ENCODE assay signal across 27 mouse cellular contexts in the genomic region with DNA sequence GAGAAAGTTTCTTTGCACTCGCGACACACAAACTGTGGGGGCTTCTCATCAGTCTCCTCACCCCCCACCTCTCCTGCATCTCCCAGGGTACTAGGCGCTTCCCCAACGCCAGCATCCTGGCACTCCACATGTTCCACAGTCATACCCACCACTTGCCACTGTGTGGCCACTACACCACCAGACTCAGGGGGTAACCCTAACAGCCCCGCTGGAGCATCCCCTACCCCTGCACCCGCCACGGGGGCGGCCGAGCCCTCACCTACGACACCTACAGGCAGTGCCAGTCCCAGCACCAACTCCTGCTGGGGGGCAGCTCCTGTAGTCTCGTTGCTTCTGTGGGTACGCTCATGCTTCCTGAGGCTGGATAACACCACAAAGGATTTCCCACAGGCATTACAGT. TPM values are rescaled to one million over a fixed set of nuclear protein-coding genes. Genes with fewer than 3 reads are reported as not detected.
DNase-seq lines count a peak whose midpoint lies in the region; ATAC-seq and TF ChIP-seq lines count a peak whose summit lies in the region.
"Had no signal": no experiment of that assay in that cellular context is flagged by ENCODE, and none has a peak within 500 bp of the region (broad histone marks: within the 10 kb centered on the region; RNA-seq: fewer than 3 reads in every experiment).

No protein-coding gene starts in this region.

- H3K36me3 ChIP-seq in kidney, embryonic 14.5 days (ENCODE audit: control insufficient read depth, insufficient read depth, low read length), result peaks cover 39% of the 10 kb centered on the region
- H3K36me3 ChIP-seq in midbrain, embryonic 16.5 days (ENCODE audit: control insufficient read depth, insufficient read depth, low read length), result peaks cover 35% of the 10 kb centered on the region
- peaks cover 73% of the 10 kb centered on the region for H3K36me3 ChIP-seq in midbrain, embryonic 10.5 days
- H3K36me3 ChIP-seq in ES-E14 (ENCODE audit: control insufficient read depth, insufficient read depth, low read length, poor library complexity, severe bottlenecking), result peaks cover 3% of the 10 kb centered on the region; the same call in 1 of the 2 replicates
- H3K36me3 ChIP-seq in embryonic facial prominence, embryonic 10.5 days (replicated peaks), result peaks cover 81% of the 10 kb centered on the region

- DNase-seq in kidney, postnatal 36 days, result no peak
- no peak for DNase-seq in midbrain, embryonic 10.5 days (ENCODE audit: low spot score)
- DNase-seq in ES-E14 (ENCODE audit: low read depth, low spot score), result no peak
- DNase-seq in embryonic facial prominence, embryonic 10.5 days (ENCODE audit: low spot score), result no peak
- no peak for DNase-seq in cerebellum, adult 9-10 months
- DNase-seq: adrenal gland, postnatal 10 days; cerebellum, adult 11 months; cerebellum, adult 8-10 months; cerebellum, postnatal 36 days; forebrain, postnatal 0 days; gastrocnemius, postnatal 14 days; heart, adult 2 months; heart, postnatal 14 days had no signal

- ATAC-seq in kidney, embryonic 14.5 days (ENCODE audit: low FRiP score, low TSS enrichment), result peak; percentile 32; the same call in 1 of the 2 replicates
- ATAC-seq in midbrain, embryonic 16.5 days, result peak; percentile 55; the same call in 1 of the 2 replicates
- ATAC-seq: forebrain, postnatal 0 days; hindbrain, embryonic 16.5 days; inflammation-experienced regulatory T-cells, adult 6 months; intestine, postnatal 0 days; Patski had no signal

- 94% methylated on average over 12 of the region's 12 CpGs for WGBS in kidney, embryonic 14.5 days
- WGBS in midbrain, embryonic 16.5 days, result 92% methylated on average over 12 of the region's 12 CpGs
- WGBS in midbrain, embryonic 10.5 days, result 95% methylated on average over 12 of the region's 12 CpGs
- WGBS in embryonic facial prominence, embryonic 10.5 days, result 92% methylated on average over 12 of the region's 12 CpGs

- no peak overlapping the region for H3K4me3 ChIP-seq in kidney, embryonic 14.5 days (ENCODE audit: low read length)
- no peak overlapping the region for H3K4me3 ChIP-seq in midbrain, embryonic 16.5 days (ENCODE audit: low read depth, low read length)
- no peak overlapping the region for H3K4me3 ChIP-seq in midbrain, embryonic 10.5 days
- H3K4me3 ChIP-seq in ES-E14 (ENCODE audit: insufficient read depth in 1 of 2, low read depth in 1 of 2, low read length in 2 of 2, poor library complexity in 1 of 2, severe bottlenecking in 1 of 2), result peak overlapping the region; percentile 35 to 47; a peak in 3 of 4 replicates
- 0 out of 2 replicates have a peak overlapping the region, but pooled peaks have one; percentile 8 for H3K4me3 ChIP-seq in embryonic facial prominence, embryonic 10.5 days
- H3K4me3 ChIP-seq: heart, adult 2 months; heart, embryonic 15.5 days had no signal

- H3K4me2 ChIP-seq in kidney, embryonic 14.5 days (replicated peaks; ENCODE audit: low read depth, low read length), result no peak overlapping the region
- no peak overlapping the region for H3K4me2 ChIP-seq in midbrain, embryonic 16.5 days (ENCODE audit: low read length)
- H3K4me2 ChIP-seq: heart, embryonic 11.5 days; heart, embryonic 15.5 days had no signal

- H3K27ac ChIP-seq in kidney, embryonic 14.5 days (ENCODE audit: low read depth, low read length), result no peak overlapping the region
- H3K27ac ChIP-seq in midbrain, embryonic 16.5 days (ENCODE audit: low read length), result no peak overlapping the region
- no peak overlapping the region for H3K27ac ChIP-seq in midbrain, embryonic 10.5 days (replicated peaks)
- H3K27ac ChIP-seq in ES-E14 (ENCODE audit: insufficient read depth, low read depth, low read length, poor library complexity, severe bottlenecking), result no peak overlapping the region
- H3K27ac ChIP-seq in embryonic facial prominence, embryonic 10.5 days (replicated peaks), result no peak overlapping the region
- H3K27ac ChIP-seq: heart, adult 2 months; heart, embryonic 15.5 days had no signal

- in situ Hi-C loops in ES-E14 (cut with MboI; ENCODE audit: low sequenced_read_pairs in 2 of 2, unreplicated experiment in 2 of 2), result no loop called here

- no peaks in the 10 kb centered on the region for H3K27me3 ChIP-seq in kidney, embryonic 14.5 days (ENCODE audit: control insufficient read depth, insufficient read depth, low read length)
- no peaks in the 10 kb centered on the region for H3K27me3 ChIP-seq in midbrain, embryonic 16.5 days (ENCODE audit: control insufficient read depth, insufficient read depth, low read depth, low read length)
- no peaks in the 10 kb centered on the region for H3K27me3 ChIP-seq in midbrain, embryonic 10.5 days (ENCODE audit: low read depth, poor library complexity, severe bottlenecking)
- H3K27me3 ChIP-seq in embryonic facial prominence, embryonic 10.5 days (replicated peaks; ENCODE audit: low read depth, poor library complexity, severe bottlenecking), result no peaks in the 10 kb centered on the region
- H3K27me3 ChIP-seq: heart, embryonic 15.5 days; Patski had no signal

- no peaks in the 10 kb centered on the region for H3K4me1 ChIP-seq in kidney, embryonic 14.5 days (ENCODE audit: control insufficient read depth, insufficient read depth, low read length)
- no peaks in the 10 kb centered on the region; the same call in 1 of the 2 replicates for H3K4me1 ChIP-seq in midbrain, embryonic 16.5 days (ENCODE audit: control insufficient read depth, insufficient read depth, low read length)
- 0 out of 2 replicates have a peak, but pooled peaks cover 3% of the 10 kb centered on the region for H3K4me1 ChIP-seq in midbrain, embryonic 10.5 days
- H3K4me1 ChIP-seq in ES-E14 (ENCODE audit: control insufficient read depth in 2 of 2, insufficient read depth in 2 of 2, low read length in 2 of 2, poor library complexity in 1 of 2), result peaks cover 0 to 2% of the 10 kb centered on the region in 2 experiments; a peak in 1 of 4 replicates
- no peaks in the 10 kb centered on the region for H3K4me1 ChIP-seq in embryonic facial prominence, embryonic 10.5 days

- H3K9ac ChIP-seq in kidney, embryonic 14.5 days (ENCODE audit: low read depth, low read length), result no peak overlapping the region
- H3K9ac ChIP-seq in midbrain, embryonic 16.5 days (ENCODE audit: low read depth, low read length), result no peak overlapping the region
- no peak overlapping the region for H3K9ac ChIP-seq in ES-E14 (ENCODE audit: insufficient read depth, low read depth, low read length, poor library complexity, severe bottlenecking)
- H3K9ac ChIP-seq: forebrain, postnatal 0 days; heart, embryonic 15.5 days had no signal

- no peaks in the 10 kb centered on the region for H3K9me3 ChIP-seq in kidney, embryonic 14.5 days (ENCODE audit: control insufficient read depth, low read length)
- H3K9me3 ChIP-seq in midbrain, embryonic 16.5 days (replicated peaks; ENCODE audit: control insufficient read depth, low read length, poor library complexity, severe bottlenecking), result no peaks in the 10 kb centered on the region
- H3K9me3 ChIP-seq in midbrain, embryonic 10.5 days (replicated peaks), result no peaks in the 10 kb centered on the region
- H3K9me3 ChIP-seq in ES-E14 (ENCODE audit: control insufficient read depth, insufficient read depth, low read depth, low read length), result no peaks in the 10 kb centered on the region
- H3K9me3 ChIP-seq in embryonic facial prominence, embryonic 10.5 days, result no peaks in the 10 kb centered on the region
- H3K9me3 ChIP-seq: heart, embryonic 15.5 days had no signal

TF ChIP-seq in ES-E14, 5 proteins besides CTCF, POLR2A, EP300 and RAD21:
- TF ChIP-seq HCFC1 (IDR thresholded peaks at IDR 0.05; ENCODE audit: borderline replicate concordance, insufficient read depth, low read length) (no peak), ZNF384 (IDR thresholded peaks at IDR 0.05; ENCODE audit: low read depth, low read length) (no peak), CHD2 (IDR thresholded peaks at IDR 0.05; ENCODE audit: low read depth, low read length) (no peak)

RNA-seq across cellular contexts. Expression of a gene that starts 9.6 kb away (rescaled TPM):
- 13.7 and 20.2 TPM in 2 replicates for polyA plus RNA-seq in kidney, embryonic 14.5 days (2014; fragmentation: Nextera tagmentation; extraction: Ambion mirVana)
- 8.3 and 10.6 TPM in 2 replicates for polyA plus RNA-seq in midbrain, embryonic 16.5 days (2015; fragmentation: Nextera tagmentation; extraction: Ambion mirVana)
- polyA plus RNA-seq in midbrain, embryonic 10.5 days (2016; fragmentation: Nextera tagmentation; extraction: Ambion mirVana), result 17.2 and 18.7 TPM in 2 replicates
- 44.7 and 52.5 TPM in 2 replicates for total RNA-seq in ES-E14 (2012; rRNA removed)
- polyA plus RNA-seq in embryonic facial prominence, embryonic 10.5 days (2016; fragmentation: Nextera tagmentation; extraction: Ambion mirVana), result 19.9 and 21.8 TPM in 2 replicates

RNA-seq across cellular contexts. Expression of a gene that starts 10.2 kb away (rescaled TPM):
- polyA plus RNA-seq in kidney, embryonic 14.5 days (2014; fragmentation: Nextera tagmentation; extraction: Ambion mirVana), result 18.6 and 21.9 TPM in 2 replicates
- 37.8 and 38.8 TPM in 2 replicates for polyA plus RNA-seq in midbrain, embryonic 16.5 days (2015; fragmentation: Nextera tagmentation; extraction: Ambion mirVana)
- 41.5 and 47.3 TPM in 2 replicates for polyA plus RNA-seq in midbrain, embryonic 10.5 days (2016; fragmentation: Nextera tagmentation; extraction: Ambion mirVana)
- total RNA-seq in ES-E14 (2012; rRNA removed), result 8.6 and 11.3 TPM in 2 replicates
- 42.5 and 49.1 TPM in 2 replicates for polyA plus RNA-seq in embryonic facial prominence, embryonic 10.5 days (2016; fragmentation: Nextera tagmentation; extraction: Ambion mirVana)

RNA-seq across cellular contexts. Expression of a gene that starts 24.3 kb away (rescaled TPM):
- polyA plus RNA-seq in kidney, embryonic 14.5 days (2014; fragmentation: Nextera tagmentation; extraction: Ambion mirVana), result 0.73 and 0.77 TPM in 2 replicates
- 1.1 and 1.2 TPM in 2 replicates for polyA plus RNA-seq in midbrain, embryonic 16.5 days (2015; fragmentation: Nextera tagmentation; extraction: Ambion mirVana)
- 0.52 and 0.68 TPM in 2 replicates for polyA plus RNA-seq in midbrain, embryonic 10.5 days (2016; fragmentation: Nextera tagmentation; extraction: Ambion mirVana)
- total RNA-seq in ES-E14 (2012; rRNA removed), result 0.67 and 0.69 TPM in 2 replicates
- polyA plus RNA-seq in embryonic facial prominence, embryonic 10.5 days (2016; fragmentation: Nextera tagmentation; extraction: Ambion mirVana), result 0.64 and 0.79 TPM in 2 replicates

RNA-seq across cellular contexts. Expression of a gene that starts 28.8 kb away (rescaled TPM):
- polyA plus RNA-seq in kidney, embryonic 14.5 days (2014; fragmentation: Nextera tagmentation; extraction: Ambion mirVana), result not detected in 2 replicates
- polyA plus RNA-seq in midbrain, embryonic 16.5 days (2015; fragmentation: Nextera tagmentation; extraction: Ambion mirVana), result not detected in 2 replicates
- polyA plus RNA-seq in midbrain, embryonic 10.5 days (2016; fragmentation: Nextera tagmentation; extraction: Ambion mirVana), result not detected in 2 replicates
- not detected in 2 replicates for total RNA-seq in ES-E14 (2012; rRNA removed)
- polyA plus RNA-seq in embryonic facial prominence, embryonic 10.5 days (2016; fragmentation: Nextera tagmentation; extraction: Ambion mirVana), result not detected in 2 replicates
- total RNA-seq: adrenal gland, postnatal 10 days; adrenal gland, postnatal 4 days; forebrain, postnatal 0 days; gastrocnemius, adult 18-20 months; gastrocnemius, postnatal 14 days; heart, adult 2 months; heart, postnatal 14 days had no signal
- polyA plus RNA-seq: brain, embryonic 14.5 days; embryonic facial prominence, embryonic 14.5 days; forebrain, postnatal 0 days; gonadal fat pad, adult 2 months; heart, adult 2 months; heart, embryonic 11.5 days; heart, embryonic 15.5 days; hindbrain, embryonic 11.5 days; hindbrain, embryonic 16.5 days; inflammation-experienced regulatory T-cells, adult 6 months; intestine, postnatal 0 days; Patski had no signal

RNA-seq across cellular contexts. Expression of a gene that starts 29.0 kb away (rescaled TPM):
- polyA plus RNA-seq in kidney, embryonic 14.5 days (2014; fragmentation: Nextera tagmentation; extraction: Ambion mirVana), result 125 and 156 TPM in 2 replicates
- polyA plus RNA-seq in midbrain, embryonic 16.5 days (2015; fragmentation: Nextera tagmentation; extraction: Ambion mirVana), result 55.1 and 59.5 TPM in 2 replicates
- 43.4 and 44.6 TPM in 2 replicates for polyA plus RNA-seq in midbrain, embryonic 10.5 days (2016; fragmentation: Nextera tagmentation; extraction: Ambion mirVana)
- total RNA-seq in ES-E14 (2012; rRNA removed), result 88.5 and 115 TPM in 2 replicates
- polyA plus RNA-seq in embryonic facial prominence, embryonic 10.5 days (2016; fragmentation: Nextera tagmentation; extraction: Ambion mirVana), result 47.6 and 59.1 TPM in 2 replicates

Comparison
In these comparisons a context has a peak if more than half of its experiments do, and no peak if none do; other contexts are left out.
1. H3K4me3 ChIP-seq: peak in ES-E14 (2 of 2) and embryonic facial prominence, embryonic 10.5 days (single experiment); none in kidney, embryonic 14.5 days (single experiment), midbrain, embryonic 16.5 days (single experiment) and midbrain, embryonic 10.5 days (single experiment).